Mouse (Mus musculus) lung, adult 2 months (tissue): ENCODE data around the gene Txlna. TPM values are rescaled to one million over a fixed set of nuclear protein-coding genes. Genes with fewer than 3 reads are reported as not detected.

Experiments
- DNase-seq: peaks from one replicate; pipeline ENCODE4 v3.0.0; 2022
- H3K4me1 ChIP-seq: fragments of 200-500 bp; 2 replicates; pipeline ENCODE4 v1.6.1; 2011; ENCODE audit warnings: low read length; ENCODE audit not compliant: control insufficient read depth, insufficient read depth
- H3K4me3 ChIP-seq: fragments of 200-500 bp; replicated peaks from 2 replicates; pipeline ENCODE3; 2011; ENCODE audit warnings: low read depth, mild to moderate bottlenecking, control low read depth, low read length; ENCODE audit errors: extremely low read depth
- CTCF ChIP-seq: fragments of 200-500 bp; IDR thresholded peaks from 2 replicates; pipeline ENCODE4 v1.5.1; 2011; ENCODE audit warnings: mild to moderate bottlenecking, low read length, control low read depth; ENCODE audit not compliant: insufficient read depth
- POLR2A ChIP-seq: fragments of 200-500 bp; IDR thresholded peaks from 2 replicates; pipeline ENCODE4 v1.6.1; 2011; ENCODE audit warnings: low read depth, mild to moderate bottlenecking, control low read depth, low read length, borderline replicate concordance; ENCODE audit errors: extremely low read depth
- WGBS: fragments of 180-500 bp; shearing (Covaris S2); methylation state at CpG from one replicate; pipeline ENCODE4 v1.1.7; 2018; 5-methylcytosine and 5-hydroxymethylcytosine counted together
- polyA plus RNA-seq: library from polyadenylated mRNA; depleted of rRNA; stranded (reverse); fragments of >200 nt; gene quantifications from 2 replicates; pipeline ENCODE4 v1.2.3, GENCODE M21; 2012

Gene Txlna
- polyA plus RNA-seq, 1 experiment, result 36.7 TPM

DNA sequence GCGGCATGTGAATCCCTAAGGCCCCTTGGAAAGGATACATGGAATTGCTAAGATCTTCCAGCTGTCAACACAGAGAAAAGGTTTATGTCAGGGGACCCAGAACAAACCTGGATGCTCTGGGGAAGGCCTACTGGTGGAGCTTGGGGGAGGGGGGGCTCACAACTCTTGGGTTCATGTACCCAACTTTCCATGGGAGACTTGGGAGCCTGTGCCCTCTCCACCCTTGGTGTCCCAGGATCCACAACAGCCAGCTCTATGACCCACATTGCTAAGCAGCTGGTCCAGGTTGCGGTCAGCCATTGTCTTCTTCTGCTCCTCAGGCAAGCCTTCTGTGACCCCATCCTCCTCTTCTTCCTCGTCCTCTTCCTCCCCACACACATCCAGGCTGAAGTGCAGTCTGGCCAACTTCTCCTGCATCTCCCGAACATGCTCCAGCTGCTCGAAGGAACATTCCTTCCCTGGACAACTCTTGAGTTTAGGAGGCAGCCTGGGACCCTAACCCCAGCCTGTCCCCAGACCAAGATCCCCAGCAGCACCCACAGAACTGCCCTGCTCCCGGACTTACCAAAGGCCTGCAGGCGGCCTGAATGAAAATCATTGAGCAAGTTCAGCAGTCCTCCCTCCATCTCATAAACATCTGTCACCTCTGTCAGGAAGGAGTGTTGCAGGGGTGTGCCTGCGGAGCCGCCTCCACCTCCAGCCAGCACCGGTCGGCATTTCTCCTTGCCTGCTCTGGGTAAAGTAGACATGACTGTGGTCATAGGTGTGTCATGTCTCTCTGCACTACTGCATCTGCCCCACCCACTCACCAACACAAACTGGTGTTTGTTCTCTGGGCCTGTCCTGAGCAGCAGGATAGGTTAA is 20.2 kb downstream of the Txlna start:
- no peak for DNase-seq
- WGBS, result 57% methylated on average over 11 of the region's 11 CpGs
- Histone ChIP-seq H3K4me1 (peaks cover 25% of the 10 kb centered on the region), H3K4me3 (peak overlapping the region; percentile 51)
- TF ChIP-seq POLR2A (no peak), CTCF (no peak)

DNA sequence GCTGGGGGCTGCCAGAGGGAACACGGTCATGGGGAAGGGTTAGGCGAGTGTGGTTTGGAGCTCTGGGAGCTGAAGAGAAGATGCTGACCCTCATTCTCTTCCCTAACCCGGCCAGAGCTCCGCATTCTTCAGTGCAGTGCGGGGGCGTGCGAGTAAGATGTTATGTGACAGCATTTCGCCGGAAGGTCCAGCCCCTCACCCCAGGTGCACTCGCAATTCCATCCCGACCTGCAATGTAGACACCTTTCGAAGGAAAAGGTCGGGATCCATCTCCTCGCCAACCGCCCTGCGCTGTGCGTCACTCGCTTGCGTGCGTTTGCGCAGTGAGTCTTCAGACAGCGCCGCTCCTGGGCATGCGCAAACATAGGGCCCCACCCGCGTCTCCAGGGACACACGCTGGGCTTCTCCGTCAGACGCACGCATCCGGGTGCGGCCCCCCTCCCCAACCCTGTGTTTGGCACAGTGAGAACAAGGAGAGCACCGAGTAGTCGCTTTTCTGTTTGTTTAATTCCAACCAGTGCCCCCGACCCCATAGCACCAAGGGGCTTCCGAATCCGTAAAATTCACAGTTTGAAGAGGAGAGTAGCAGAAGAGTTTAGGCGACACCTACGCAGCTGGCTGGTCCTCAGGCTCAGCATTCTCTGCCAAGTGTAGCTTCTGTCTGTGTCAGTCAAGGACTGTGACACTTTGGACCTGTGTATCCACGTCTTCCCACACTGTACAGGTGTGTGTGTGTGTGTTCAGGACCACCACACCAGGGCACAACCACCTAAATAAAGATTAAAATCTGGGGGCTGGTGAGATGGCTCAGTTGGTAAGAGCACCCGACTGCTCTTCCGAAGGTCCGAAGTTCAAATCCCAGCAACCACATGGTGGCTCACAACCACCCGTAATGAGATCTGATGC is 21.8 kb downstream of the Txlna start, which contains the start of gene Iqcc:
Iqcc (minus strand) TSS at position 314 of the 906 bp plus-strand sequence.
- peak; percentile 98; the same call in 1 of the 2 replicates for TF ChIP-seq POLR2A
- no peak for TF ChIP-seq CTCF
- 5% methylated on average over 44 of the region's 44 CpGs for WGBS
- peak within 1 kb of the TSS; percentile 96 for H3K4me3 ChIP-seq
- peak; percentile 91 for DNase-seq
- peaks cover 15% of the 10 kb centered on the region for H3K4me1 ChIP-seq

DNA sequence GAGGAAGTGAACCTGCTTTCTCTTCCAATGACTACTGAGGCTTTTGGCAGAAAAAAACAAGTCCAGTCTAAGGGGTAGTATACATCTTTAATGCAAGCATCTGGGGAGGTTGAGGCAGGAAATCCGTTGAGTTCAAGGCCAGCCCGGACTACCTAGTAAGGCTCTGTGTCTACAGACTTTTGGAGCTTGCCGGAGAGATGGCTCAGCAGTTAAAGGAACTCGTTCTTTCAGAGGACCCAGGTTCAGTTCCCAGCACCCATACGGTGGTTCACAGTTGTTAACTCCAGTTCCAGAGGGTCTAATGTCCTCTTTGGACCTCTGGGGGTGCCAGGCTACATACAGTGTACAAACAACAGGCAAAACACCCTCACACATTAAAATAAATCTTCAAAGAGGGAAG is 22.8 kb downstream of the Txlna start:
- no peak for DNase-seq
- WGBS, result 90% methylated on average over 5 of the region's 5 CpGs
- Histone ChIP-seq H3K4me3 (no peak overlapping the region), H3K4me1 (peaks cover 15% of the 10 kb centered on the region)
- TF ChIP-seq POLR2A (no peak), CTCF (no peak)

DNA sequence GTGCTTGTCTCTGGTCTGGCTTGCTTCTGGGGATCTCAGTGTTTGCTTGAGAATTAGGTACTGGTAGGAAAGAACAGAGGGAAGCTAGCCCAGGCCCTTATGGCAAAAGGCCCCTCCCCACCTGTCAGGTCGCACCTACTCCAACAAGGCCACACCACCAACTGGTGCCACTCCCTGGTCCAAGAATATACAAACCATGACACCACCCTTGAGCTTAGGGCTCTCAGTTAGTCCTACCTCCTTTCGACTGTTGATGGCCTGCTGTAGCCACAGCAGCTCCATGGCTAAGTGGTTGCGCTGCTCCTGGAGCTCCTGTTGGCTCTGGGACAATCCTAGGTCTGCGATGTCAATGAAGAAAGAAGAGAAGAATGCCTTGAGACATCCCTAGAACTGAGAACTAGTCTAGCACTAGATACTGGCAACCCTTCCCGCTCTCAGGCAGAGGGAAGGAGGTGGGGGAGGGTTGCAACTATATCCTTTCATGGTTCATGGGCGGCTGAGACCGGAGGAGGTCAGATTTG is 23.7 kb downstream of the Txlna start:
- Histone ChIP-seq H3K4me1 (peaks cover 8% of the 10 kb centered on the region), H3K4me3 (no peak overlapping the region)
- no peak for DNase-seq
- no peak for TF ChIP-seq POLR2A
- TF ChIP-seq CTCF, result no peak
- 89% methylated on average over 7 of the region's 7 CpGs for WGBS

DNA sequence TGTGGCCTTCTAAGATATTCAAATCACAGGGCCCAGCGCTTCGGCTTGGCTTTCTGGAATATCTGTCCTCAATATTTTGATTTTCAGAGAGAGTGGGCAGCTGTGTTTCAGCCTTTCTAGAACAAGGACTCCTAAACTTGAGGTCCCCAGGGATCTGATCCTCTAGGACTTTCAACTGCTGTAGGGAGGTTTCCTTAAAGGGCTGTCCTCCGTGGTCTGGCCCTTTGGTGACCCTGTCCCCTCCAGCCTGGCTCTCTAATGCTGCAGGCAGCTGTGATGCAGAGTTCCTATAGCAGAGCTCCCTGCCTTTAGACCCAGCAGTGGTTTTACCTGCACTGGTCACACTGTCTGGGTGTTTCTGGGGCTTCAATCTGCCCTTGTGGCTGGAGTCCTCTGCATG is 24.2 kb downstream of the Txlna start:
- WGBS, result 88% methylated on average over 3 of the region's 3 CpGs
- Histone ChIP-seq H3K4me3 (no peak overlapping the region), H3K4me1 (peaks cover 7% of the 10 kb centered on the region)
- TF ChIP-seq CTCF, result no peak
- TF ChIP-seq POLR2A, result no peak
- no peak for DNase-seq

DNA sequence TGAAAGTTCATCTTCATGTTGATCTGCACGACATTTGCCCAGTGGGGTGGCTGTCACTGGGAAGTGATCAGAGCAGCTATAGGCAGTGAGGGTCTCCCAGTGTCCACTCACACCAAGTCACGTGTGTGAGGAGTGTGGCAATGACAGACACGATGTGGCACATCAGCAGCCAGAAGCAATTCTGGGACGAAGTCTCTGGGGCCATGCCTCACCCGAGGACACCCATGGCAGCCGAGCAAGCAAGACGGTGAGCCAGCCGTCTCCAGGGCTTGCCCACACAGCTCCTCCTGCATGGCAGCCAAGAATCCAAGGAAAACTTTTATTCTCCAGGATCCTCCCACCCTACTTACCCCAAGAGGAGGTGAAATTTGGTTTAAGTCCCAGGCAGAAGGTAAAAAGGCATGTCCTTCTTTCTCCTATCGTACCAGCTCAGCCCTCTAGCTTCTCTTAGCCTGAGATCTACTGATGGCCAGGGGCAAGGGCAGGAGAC is 25.0 kb downstream of the Txlna start:
- TF ChIP-seq POLR2A, result no peak
- no peak for TF ChIP-seq CTCF
- H3K4me3 ChIP-seq, result no peak overlapping the region
- peaks cover 6% of the 10 kb centered on the region for H3K4me1 ChIP-seq
- WGBS, result 89% methylated on average over 9 of the region's 9 CpGs
- no peak for DNase-seq

DNA sequence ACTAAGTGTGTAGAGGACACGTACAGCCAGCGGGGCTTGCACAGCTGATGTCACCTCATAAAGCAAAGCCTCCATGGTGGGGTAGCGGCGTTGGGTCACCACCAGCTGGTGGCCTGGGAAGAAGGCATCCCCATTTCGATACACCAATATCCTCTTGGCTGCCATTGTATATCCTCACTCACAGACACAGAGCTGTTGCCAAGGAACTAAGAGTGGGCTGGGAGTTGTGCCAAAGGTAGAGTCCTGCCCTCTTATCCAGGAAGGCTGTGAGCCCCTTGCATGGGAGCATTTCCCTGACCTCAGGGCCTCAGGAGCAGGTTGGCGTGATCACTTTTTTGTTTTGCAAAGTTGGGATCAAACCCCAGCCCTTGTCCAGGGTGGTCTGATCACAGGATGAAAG is 26.8 kb downstream of the Txlna start, which contains the start of gene Dcdc2b:
Dcdc2b (minus strand) TSS at position 165 of the 400 bp plus-strand sequence.
- TF ChIP-seq POLR2A (no peak), CTCF (no peak)
- peak; percentile 62 for DNase-seq
- no peak within 1 kb of the TSS for H3K4me3 ChIP-seq
- H3K4me1 ChIP-seq, result no peaks in the 10 kb centered on the region
- WGBS, result 63% methylated on average over 6 of the region's 6 CpGs

DNA sequence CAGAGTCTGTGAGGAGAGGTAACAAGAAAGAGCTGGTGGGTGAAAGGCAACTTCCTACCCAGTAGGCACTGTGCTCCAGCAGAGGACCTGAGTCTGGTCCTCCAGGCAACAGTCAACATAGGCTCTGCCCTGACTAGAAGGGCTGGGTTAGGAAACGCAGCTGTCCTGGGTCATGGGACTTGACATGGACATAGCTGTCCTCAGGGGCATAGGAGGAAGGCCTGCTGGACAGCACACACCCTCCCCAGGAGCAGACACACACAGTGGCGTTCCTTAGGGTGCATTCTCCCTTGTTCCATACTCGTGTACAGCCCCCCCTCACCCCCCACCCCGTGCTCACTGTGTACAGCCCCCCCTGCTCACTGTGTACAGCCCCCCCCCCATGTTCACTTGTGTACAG is 30.4 kb downstream of the Txlna start:
- no peak overlapping the region for H3K4me3 ChIP-seq
- no peak for TF ChIP-seq CTCF
- TF ChIP-seq POLR2A, result no peak
- DNase-seq, result no peak
- WGBS, result 56% methylated on average over 4 of the region's 4 CpGs
- H3K4me1 ChIP-seq, result no peaks in the 10 kb centered on the region

DNA sequence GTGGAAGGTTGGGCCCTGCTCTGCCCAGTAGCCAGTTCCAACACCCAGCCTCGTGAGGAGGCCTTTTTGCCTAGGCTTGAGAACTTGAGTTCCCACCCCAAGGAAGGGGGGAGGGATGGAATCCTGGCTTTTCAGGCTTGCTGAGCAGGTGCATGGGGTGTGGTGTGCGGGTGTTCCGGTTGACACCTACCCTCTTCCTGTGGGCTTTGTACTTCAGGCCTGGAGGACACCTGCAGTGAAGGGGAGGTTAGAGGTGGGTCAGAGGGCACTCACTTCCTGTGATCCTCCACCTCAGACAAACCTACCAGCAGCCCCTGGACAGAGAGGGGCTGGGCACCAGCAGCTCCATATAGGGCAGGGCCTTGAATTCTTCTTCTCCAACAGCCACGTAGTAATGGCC is 30.8 kb downstream of the Txlna start:
- H3K4me3 ChIP-seq, result no peak overlapping the region
- 66% methylated on average over 4 of the region's 4 CpGs for WGBS
- no peak for DNase-seq
- TF ChIP-seq CTCF (no peak), POLR2A (no peak)
- H3K4me1 ChIP-seq, result no peaks in the 10 kb centered on the region
